Mouse (Mus musculus): ENCODE data around the gene Ipo9.

GRCm38 (mm10) chr1:135380071-135380991 is 50.0 kb downstream of the Ipo9 start:
- no peak for TF ChIP-seq CTCF (conservative IDR thresholded peaks at IDR 0.05; ENCODE audit: low read length)
- no peak for TF ChIP-seq NANOG (IDR thresholded peaks at IDR 0.05; ENCODE audit: borderline replicate concordance, low read length)
- TF ChIP-seq POU5F1 (IDR thresholded peaks at IDR 0.05; ENCODE audit: borderline replicate concordance, low read length), result no peak
